Mouse (Mus musculus) midbrain, embryonic 16.5 days (tissue): ENCODE measurements around the gene Eif1ax. TPM values are rescaled to one million over a fixed set of nuclear protein-coding genes. Genes with fewer than 3 reads are reported as not detected.

Experiments
- ATAC-seq: fragments of 200-750 bp; cut with Nextera tagmentation; 2 replicates; pipeline ENCODE4 v1.8.0; 2017; ENCODE audit warnings: moderate TSS enrichment
- H3K27ac ChIP-seq: fragments of 300-500 bp; sonication (generic); 2 replicates; pipeline ENCODE4 v1.5.1; 2014; ENCODE audit warnings: mild to moderate bottlenecking, low read length, mixed read lengths
- H3K27me3 ChIP-seq: fragments of 300-500 bp; sonication (generic); 2 replicates; pipeline ENCODE4 v1.6.1; 2014; ENCODE audit warnings: low read depth, low read length, mixed read lengths; ENCODE audit not compliant: control insufficient read depth, insufficient read depth
- H3K36me3 ChIP-seq: fragments of 300-500 bp; sonication (generic); 2 replicates; pipeline ENCODE4 v1.6.1; 2014; ENCODE audit warnings: mild to moderate bottlenecking, low read length, moderate library complexity, mixed read lengths; ENCODE audit not compliant: control insufficient read depth, insufficient read depth
- H3K4me1 ChIP-seq: fragments of 300-500 bp; sonication (generic); 2 replicates; pipeline ENCODE4 v1.6.1; 2014; ENCODE audit warnings: mild to moderate bottlenecking, low read length, mixed read lengths; ENCODE audit not compliant: control insufficient read depth, insufficient read depth
- H3K4me2 ChIP-seq: fragments of 300-500 bp; sonication (generic); 2 replicates; pipeline ENCODE4 v1.6.1; 2014; ENCODE audit warnings: mild to moderate bottlenecking, low read length, mixed read lengths
- H3K4me3 ChIP-seq: fragments of 300-500 bp; sonication (generic); 2 replicates; pipeline ENCODE4 v1.5.1; 2014; ENCODE audit warnings: low read depth, mild to moderate bottlenecking, low read length, moderate library complexity, mixed read lengths
- H3K9ac ChIP-seq: fragments of 300-500 bp; sonication (generic); 2 replicates; pipeline ENCODE4 v1.6.1; 2014; ENCODE audit warnings: low read depth, low read length, mixed read lengths
- H3K9me3 ChIP-seq: fragments of 300-500 bp; sonication (generic); replicated peaks from 2 replicates; pipeline ENCODE4 v1.6.1; 2014; ENCODE audit warnings: mild to moderate bottlenecking, low read length, mixed read lengths; ENCODE audit not compliant: control insufficient read depth, poor library complexity, severe bottlenecking
- WGBS: fragments of 180-500 bp; shearing (Covaris S2); extraction: QIAGEN DNeasy Blood & Tissue Kit; methylation state at CpG from one replicate; pipeline ENCODE4 v1.1.7; 2014; 5-methylcytosine and 5-hydroxymethylcytosine counted together
- polyA plus RNA-seq: library from polyadenylated mRNA; unstranded; fragments of >200 nt; fragmentation: Nextera tagmentation; extraction: Ambion mirVana; gene quantifications from 2 replicates; pipeline ENCODE4 v1.2.1, GENCODE M21; 2015

Eif1ax gene
- polyA plus RNA-seq: 91.2 and 97.3 TPM in 2 replicates

DNA sequence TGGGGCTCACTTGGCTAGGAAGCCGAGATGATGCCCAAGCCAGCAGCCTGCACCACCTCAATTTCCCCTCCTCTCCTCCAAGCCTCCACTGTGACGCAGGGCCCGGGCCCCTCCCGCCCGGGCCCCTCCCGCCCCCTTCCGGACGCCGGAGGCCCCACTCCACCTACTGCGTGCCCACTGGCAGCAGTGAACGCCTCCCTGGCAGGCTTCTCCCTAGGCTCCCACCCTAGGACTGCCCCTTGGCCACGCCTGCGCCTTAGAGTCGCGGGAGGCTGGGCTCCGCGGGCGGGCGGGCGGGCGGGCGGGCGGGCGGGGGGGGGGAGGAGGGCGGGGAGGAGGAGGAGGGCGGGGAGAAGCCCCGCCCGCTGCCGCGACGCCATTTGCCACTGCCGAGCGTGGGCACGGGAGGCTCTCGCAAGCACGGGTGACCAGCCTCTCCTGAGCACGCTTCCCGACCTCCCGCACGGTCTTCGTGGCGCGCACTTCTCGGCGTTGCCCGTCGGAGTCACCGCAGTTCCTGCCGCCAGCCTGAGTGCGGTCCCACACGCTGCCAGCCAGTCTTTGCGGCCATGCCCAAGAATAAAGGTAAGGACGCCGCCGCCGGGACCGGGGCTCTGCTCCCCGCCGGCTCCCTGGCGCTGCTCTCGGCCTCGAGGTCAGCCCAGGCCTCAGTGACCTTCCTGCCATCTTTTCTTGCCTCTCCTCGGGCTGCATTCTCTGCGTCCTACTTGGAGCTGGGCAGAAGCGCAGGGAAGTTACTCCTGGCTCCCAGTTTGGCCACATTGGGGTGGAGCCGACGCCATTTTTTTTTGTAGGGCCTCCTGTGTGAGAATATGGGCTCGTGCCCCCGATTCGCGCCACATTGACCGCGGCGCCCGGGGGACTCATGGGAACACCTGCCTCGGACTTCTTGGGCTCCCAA lies at the start of gene Eif1ax:
Eif1ax (plus strand) TSS at position 348 of the 922 bp plus-strand sequence.
- WGBS: 15% methylated on average over 48 of the region's 76 CpGs

DNA sequence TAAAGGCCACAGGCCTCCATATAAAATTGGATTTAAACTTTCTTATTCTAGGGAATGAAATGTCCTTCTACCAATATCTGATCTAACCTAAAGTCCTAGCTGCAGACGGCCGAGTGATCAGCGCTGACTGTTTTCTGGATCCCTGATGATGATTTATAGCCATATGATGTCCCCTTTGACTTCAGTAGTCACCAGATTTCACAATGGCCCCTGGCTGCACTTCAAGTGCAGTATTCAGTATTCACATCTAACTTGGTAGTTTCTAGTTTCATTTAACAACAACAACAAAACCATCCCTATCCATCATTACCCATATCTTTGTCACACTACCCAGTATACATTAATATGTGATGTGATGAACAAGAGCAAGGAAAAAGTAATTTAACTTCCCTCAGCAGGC lies 7.5 kb upstream of the Eif1ax start:
- Histone ChIP-seq H3K27me3 (no peaks in the 10 kb centered on the region), H3K9ac (no peak overlapping the region), H3K36me3 (0 out of 2 replicates have a peak, but pooled peaks cover 5% of the 10 kb centered on the region), H3K9me3 (no peaks in the 10 kb centered on the region), H3K27ac (no peak overlapping the region), H3K4me3 (no peak overlapping the region), H3K4me2 (no peak overlapping the region), H3K4me1 (no peaks in the 10 kb centered on the region)
- WGBS: 98% methylated on average over 3 of the region's 3 CpGs
- ATAC-seq: no peak

More for the DNA sequence above, at the start of gene Eif1ax:
- H3K4me3 ChIP-seq: peak within 1 kb of the TSS; percentile 53
- peaks cover 6% of the 10 kb centered on the region for H3K4me1 ChIP-seq
- peak within 1 kb of the TSS; percentile 58 for H3K9ac ChIP-seq
- peak within 1 kb of the TSS; percentile 77 for H3K27ac ChIP-seq
- peak; percentile 97 for ATAC-seq
- no peaks in the 10 kb centered on the region for H3K27me3 ChIP-seq
- H3K9me3 ChIP-seq: no peaks in the 10 kb centered on the region
- H3K36me3 ChIP-seq: no peaks in the 10 kb centered on the region
- H3K4me2 ChIP-seq: peak within 1 kb of the TSS; percentile 56

DNA sequence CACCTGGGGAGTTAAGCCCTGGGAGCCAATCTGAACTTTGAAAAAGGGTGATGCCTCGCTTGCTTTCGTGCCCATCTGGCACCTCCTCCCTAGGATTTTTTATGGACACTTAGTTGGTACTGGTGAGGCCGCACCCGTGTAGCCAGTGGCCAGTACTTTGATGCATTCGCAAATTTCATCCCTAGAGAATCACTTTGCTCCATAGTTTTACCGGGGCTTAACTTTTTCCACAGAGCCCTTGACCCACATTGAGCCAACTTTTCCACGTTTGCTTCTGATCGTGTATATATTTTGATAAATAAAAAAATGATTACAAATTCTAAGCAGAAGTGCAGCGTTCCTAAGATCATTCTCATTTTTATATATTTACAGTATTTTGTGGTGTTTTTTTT lies 771 bp downstream of the Eif1ax start:
- H3K4me2 ChIP-seq: peak overlapping the region; percentile 56
- 23% methylated on average over 9 of the region's 9 CpGs for WGBS
- no peak for ATAC-seq
- peak overlapping the region; percentile 76; the same call in 1 of the 2 replicates for H3K27ac ChIP-seq
- H3K4me1 ChIP-seq: peaks cover 6% of the 10 kb centered on the region
- H3K9me3 ChIP-seq: no peaks in the 10 kb centered on the region
- no peaks in the 10 kb centered on the region for H3K27me3 ChIP-seq
- H3K36me3 ChIP-seq: peaks cover 2% of the 10 kb centered on the region
- H3K4me3 ChIP-seq: peak overlapping the region; percentile 53
- H3K9ac ChIP-seq: peak overlapping the region; percentile 58

DNA sequence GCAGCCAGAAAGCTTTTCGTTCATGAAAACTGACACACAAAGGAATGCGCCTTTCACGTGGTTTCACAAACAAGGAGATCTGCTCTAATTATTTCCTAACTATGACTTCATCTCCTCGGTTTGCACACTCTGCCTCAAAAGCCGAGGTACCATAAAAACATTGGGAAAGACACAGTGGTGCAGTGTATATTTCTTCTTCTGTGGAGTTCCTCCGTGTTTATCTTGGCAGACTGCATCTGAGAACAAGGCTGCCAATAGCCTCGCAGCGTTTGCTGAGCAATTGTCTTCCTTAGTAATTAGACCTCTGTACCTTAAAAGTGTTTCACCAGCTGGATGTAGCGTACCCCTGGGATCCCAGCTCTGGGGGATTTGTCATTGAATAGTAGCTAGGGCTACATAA lies 15.1 kb downstream of the Eif1ax start:
- H3K36me3 ChIP-seq: peaks cover 6% of the 10 kb centered on the region
- H3K4me2 ChIP-seq: no peak overlapping the region
- WGBS: 80% methylated on average over 9 of the region's 9 CpGs
- H3K27ac ChIP-seq: no peak overlapping the region
- ATAC-seq: no peak
- no peak overlapping the region for H3K9ac ChIP-seq
- no peaks in the 10 kb centered on the region for H3K4me1 ChIP-seq
- no peak overlapping the region for H3K4me3 ChIP-seq
- no peaks in the 10 kb centered on the region for H3K27me3 ChIP-seq
- H3K9me3 ChIP-seq: no peaks in the 10 kb centered on the region

DNA sequence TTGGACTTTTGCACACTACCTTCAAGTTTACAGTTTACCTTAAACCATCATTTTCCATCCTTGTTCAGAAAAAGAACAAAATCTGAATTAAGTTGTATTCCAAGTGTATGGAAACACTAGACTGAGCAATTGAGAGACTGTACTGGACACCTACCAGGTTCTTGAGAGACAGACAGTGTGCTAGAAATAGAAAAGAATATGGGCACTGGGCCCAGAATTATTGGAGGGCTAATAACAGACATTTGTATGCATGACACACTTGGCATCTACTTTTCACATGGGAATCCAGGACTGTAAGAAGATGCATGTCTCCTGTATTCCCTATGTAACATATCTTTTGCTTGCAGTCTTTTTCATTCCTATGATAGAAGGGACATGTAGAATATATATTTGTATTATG lies 17.0 kb downstream of the Eif1ax start:
- no peak for ATAC-seq
- Histone ChIP-seq H3K9me3 (no peaks in the 10 kb centered on the region), H3K27ac (no peak overlapping the region), H3K27me3 (no peaks in the 10 kb centered on the region), H3K4me2 (no peak overlapping the region), H3K4me1 (no peaks in the 10 kb centered on the region), H3K9ac (no peak overlapping the region), H3K36me3 (peaks cover 2% of the 10 kb centered on the region), H3K4me3 (no peak overlapping the region)

DNA sequence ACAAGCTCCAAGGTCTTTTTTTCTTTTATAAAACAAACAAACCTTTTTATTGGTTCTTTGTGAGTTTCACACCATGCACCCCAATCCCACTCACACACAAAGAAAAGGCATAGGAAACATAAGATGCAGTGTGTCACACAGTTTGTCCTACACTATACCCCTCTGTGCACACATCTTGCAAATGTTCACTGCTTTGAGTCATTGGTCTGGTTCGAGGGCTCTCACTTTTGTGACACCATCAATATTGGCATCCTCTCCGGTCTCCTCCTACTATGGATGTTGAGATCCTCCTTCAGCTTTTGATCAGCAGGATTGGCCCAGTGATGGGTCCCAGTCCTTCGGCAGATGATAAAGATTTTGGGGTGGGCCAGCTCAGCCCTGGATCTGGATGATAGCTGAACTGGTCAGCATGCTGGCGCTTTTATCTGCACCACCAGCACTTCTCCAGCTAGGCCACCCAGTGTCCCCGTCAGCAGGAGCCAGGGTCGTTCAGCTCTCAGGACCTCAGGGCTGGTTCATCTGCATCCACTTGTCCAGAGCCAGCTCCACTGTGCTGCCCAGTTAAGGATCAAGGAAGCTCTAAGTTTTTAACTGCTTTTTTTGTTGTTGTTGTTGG lies 18.5 kb downstream of the Eif1ax start:
- H3K27ac ChIP-seq: no peak overlapping the region
- 83% methylated on average over 6 of the region's 6 CpGs for WGBS

DNA sequence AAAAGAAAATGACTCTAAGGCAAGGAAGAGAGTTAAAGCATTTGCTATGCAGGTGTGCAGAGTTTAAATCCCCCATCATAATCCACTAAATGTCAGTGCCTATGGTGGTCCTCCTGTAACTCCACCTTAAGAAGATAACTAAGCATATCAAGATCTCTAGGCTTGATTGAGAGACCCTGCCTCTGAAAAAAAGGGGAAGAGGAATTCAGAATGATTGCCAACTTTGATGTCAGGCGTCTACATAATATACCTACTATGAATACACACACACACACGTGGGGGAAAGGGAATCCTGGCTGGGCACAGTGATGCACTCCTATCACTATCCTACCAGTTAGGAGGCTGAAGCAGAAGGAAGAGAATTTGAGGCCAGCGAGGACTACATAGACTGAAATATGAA lies 19.3 kb downstream of the Eif1ax start:
- H3K27me3 ChIP-seq: no peaks in the 10 kb centered on the region
- no peaks in the 10 kb centered on the region for H3K9me3 ChIP-seq
- no peak for ATAC-seq
- no peak overlapping the region for H3K9ac ChIP-seq
- H3K4me3 ChIP-seq: no peak overlapping the region
- no peak overlapping the region for H3K4me2 ChIP-seq
- WGBS: 78% methylated on average over 3 of the region's 3 CpGs
- H3K36me3 ChIP-seq: no peaks in the 10 kb centered on the region; the same call in 1 of the 2 replicates
- no peaks in the 10 kb centered on the region for H3K4me1 ChIP-seq
- H3K27ac ChIP-seq: no peak overlapping the region

More for the DNA sequence above, 18.5 kb downstream of the Eif1ax start:
- ATAC-seq: no peak
- no peak overlapping the region for H3K4me3 ChIP-seq
- no peaks in the 10 kb centered on the region for H3K27me3 ChIP-seq
- H3K36me3 ChIP-seq: peaks cover 2% of the 10 kb centered on the region
- no peaks in the 10 kb centered on the region for H3K4me1 ChIP-seq
- no peaks in the 10 kb centered on the region for H3K9me3 ChIP-seq
- H3K4me2 ChIP-seq: no peak overlapping the region
- H3K9ac ChIP-seq: no peak overlapping the region

DNA sequence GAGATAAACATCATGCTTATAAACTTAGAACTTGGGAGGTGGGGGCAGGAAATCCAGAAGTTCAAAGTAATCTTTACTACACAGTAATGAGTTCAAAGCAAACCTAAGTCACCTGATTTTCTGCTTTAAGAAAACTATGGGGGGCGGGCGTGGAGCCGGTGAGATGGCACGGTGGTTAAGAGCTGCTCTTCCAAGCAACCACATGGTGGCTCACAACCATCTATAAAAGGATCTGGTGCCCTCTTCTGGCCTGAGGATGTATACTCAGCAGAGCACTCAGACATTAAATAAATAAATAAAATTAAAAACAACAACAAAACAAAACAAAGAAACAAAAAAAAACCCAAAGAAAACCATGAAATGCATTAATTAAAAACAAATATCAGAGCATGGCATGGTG lies 37.3 kb downstream of the Eif1ax start:
- no peaks in the 10 kb centered on the region for H3K4me1 ChIP-seq
- no peak overlapping the region for H3K9ac ChIP-seq
- H3K27ac ChIP-seq: no peak overlapping the region
- H3K27me3 ChIP-seq: no peaks in the 10 kb centered on the region
- no peak for ATAC-seq
- H3K36me3 ChIP-seq: no peaks in the 10 kb centered on the region
- H3K4me3 ChIP-seq: no peak overlapping the region
- H3K4me2 ChIP-seq: no peak overlapping the region
- no peaks in the 10 kb centered on the region for H3K9me3 ChIP-seq
- 36% methylated on average over 4 of the region's 4 CpGs for WGBS
